Mouse (Mus musculus): ENCODE results near the gene Rin3. TPM values are rescaled to one million over a fixed set of nuclear protein-coding genes. Genes with fewer than 3 reads are reported as not detected.

Rin3 gene
- polyA plus RNA-seq, 1 experiment from 2014 or later: 9.3 TPM

DNA sequence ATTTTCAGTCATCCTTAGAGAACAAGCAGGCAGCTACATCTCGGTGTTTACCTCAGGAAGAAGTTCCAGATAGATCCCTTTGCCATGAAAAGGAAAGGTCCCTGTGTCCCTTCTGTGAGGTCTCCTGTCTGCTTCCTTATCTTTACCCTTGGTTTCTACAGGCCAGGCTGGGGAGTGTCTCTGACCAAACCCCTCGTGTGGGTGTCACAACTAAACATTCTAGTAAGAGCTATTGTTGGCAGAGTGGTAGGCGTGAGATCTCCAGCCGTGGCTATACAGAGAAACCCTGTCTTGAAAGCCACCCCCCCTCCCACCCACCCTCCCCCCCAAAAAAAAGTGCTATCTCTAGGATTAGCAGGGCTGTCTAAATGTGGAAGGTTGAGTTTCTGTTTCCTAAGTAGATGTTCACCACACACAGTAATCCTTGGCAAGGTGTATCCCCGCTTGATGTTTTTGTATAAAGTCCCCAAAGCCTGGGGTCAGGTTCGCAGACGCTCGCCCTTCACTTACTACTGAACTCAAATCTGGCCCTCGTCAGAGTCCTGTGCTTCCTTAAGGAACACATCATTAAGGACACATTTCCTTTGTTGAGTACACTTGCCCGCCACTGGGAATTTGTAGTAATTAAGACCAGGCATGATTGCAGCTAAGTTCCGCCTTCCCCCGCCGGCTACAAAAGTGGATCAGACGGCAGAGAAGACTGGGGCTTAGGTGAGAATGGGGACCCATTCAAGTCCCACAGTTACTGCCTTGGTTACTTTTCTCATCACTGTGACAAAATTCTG lies 62.4 kb downstream of the Rin3 start:
- H3K4me1 ChIP-seq: 0 out of 2 replicates have a peak, but pooled peaks cover 2% of the 10 kb centered on the region
- H3K27me3 ChIP-seq: no peaks in the 10 kb centered on the region
- no peak overlapping the region for H3K9ac ChIP-seq
- ATAC-seq (ENCODE audit: insufficient number of reproducible peaks, low FRiP score, low TSS enrichment, low read depth): no peak
- WGBS: 36% methylated on average over 14 of the region's 14 CpGs
- H3K27ac ChIP-seq: no peak overlapping the region
- H3K36me3 ChIP-seq: no peaks in the 10 kb centered on the region
- H3K4me2 ChIP-seq: no peak overlapping the region
- no peaks in the 10 kb centered on the region for H3K9me3 ChIP-seq
- no peak overlapping the region for H3K4me3 ChIP-seq

DNA sequence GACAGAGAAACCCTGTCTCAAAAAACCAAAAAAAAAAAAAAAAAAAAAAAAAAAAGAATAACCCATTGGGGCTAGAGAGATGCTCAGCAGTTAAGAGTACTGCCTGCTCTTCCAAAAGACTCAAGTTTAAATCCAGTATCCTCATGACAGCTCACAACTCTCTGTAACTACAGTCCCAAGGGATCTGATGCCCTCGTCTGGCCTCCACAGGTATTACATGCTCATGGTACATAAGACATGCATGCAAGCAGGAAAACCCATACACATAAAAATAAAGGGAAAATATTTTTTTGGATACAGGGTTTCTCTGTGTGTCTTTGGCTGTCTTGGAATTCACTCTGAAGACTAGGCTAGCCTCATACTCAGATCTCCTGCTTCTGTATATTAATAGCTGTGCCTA lies 63.7 kb downstream of the Rin3 start:
- Histone ChIP-seq H3K4me2 (no peak overlapping the region), H3K27ac (no peak overlapping the region), H3K36me3 (no peaks in the 10 kb centered on the region), H3K27me3 (no peaks in the 10 kb centered on the region), H3K9me3 (no peaks in the 10 kb centered on the region), H3K4me1 (0 out of 2 replicates have a peak, but pooled peaks cover 2% of the 10 kb centered on the region), H3K9ac (no peak overlapping the region), H3K4me3 (no peak overlapping the region)
- ATAC-seq (ENCODE audit: insufficient number of reproducible peaks, low FRiP score, low TSS enrichment, low read depth): no peak
- WGBS: 17% methylated on average over 1 of the region's 1 CpGs

DNA sequence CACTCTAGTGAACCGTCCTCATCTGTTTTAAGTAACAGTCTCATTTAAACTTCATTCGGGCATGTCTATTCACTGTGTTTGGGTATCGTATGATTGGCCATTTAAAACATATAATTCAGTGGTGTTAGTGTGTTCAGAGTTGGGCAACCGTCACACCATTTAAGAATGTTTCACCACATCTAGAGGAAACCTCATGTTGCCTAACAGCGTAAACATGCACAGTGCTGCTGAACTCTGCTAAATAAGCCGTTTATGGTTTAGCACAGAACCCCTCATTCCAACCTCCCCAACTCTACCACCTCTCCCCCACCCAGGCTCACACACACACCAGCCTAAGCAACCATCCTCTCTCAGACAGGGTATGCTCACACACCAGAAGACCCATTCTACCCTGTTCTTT lies 65.6 kb downstream of the Rin3 start:
- no peak for ATAC-seq (ENCODE audit: insufficient number of reproducible peaks, low FRiP score, low TSS enrichment, low read depth)
- H3K27ac ChIP-seq: no peak overlapping the region
- no peaks in the 10 kb centered on the region for H3K27me3 ChIP-seq
- no peaks in the 10 kb centered on the region for H3K9me3 ChIP-seq
- WGBS: 78% methylated on average over 6 of the region's 6 CpGs
- H3K4me1 ChIP-seq: 0 out of 2 replicates have a peak, but pooled peaks cover 2% of the 10 kb centered on the region
- no peak overlapping the region for H3K4me3 ChIP-seq
- peaks cover 4% of the 10 kb centered on the region for H3K36me3 ChIP-seq
- H3K9ac ChIP-seq: no peak overlapping the region
- H3K4me2 ChIP-seq: no peak overlapping the region

DNA sequence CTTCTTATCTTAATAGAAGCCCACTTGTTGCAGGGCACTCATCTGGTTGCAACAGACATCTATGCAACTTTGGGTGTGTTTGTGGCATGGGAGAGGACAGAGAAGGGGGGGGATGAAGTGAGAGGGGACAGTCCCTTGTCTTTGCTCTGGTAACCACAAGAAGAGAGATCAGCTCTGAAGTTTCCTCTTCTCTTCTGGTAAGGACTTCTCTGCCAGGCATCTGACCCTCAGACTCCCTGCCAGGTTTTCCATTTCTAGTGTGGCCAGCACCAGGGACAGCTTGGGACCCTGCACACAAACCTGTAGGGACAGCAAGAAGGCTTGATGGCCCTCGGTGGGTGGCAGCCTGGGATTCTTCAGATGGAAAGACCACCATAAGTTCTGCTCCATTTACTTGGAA lies 68.1 kb downstream of the Rin3 start:
- 85% methylated on average over 1 of the region's 1 CpGs for WGBS
- no peak overlapping the region for H3K4me2 ChIP-seq
- ATAC-seq (ENCODE audit: insufficient number of reproducible peaks, low FRiP score, low TSS enrichment, low read depth): no peak
- no peaks in the 10 kb centered on the region for H3K27me3 ChIP-seq
- H3K36me3 ChIP-seq: peaks cover 10% of the 10 kb centered on the region
- H3K9me3 ChIP-seq: no peaks in the 10 kb centered on the region
- no peak overlapping the region for H3K4me3 ChIP-seq
- H3K4me1 ChIP-seq: no peaks in the 10 kb centered on the region
- no peak overlapping the region for H3K27ac ChIP-seq
- no peak overlapping the region for H3K9ac ChIP-seq

DNA sequence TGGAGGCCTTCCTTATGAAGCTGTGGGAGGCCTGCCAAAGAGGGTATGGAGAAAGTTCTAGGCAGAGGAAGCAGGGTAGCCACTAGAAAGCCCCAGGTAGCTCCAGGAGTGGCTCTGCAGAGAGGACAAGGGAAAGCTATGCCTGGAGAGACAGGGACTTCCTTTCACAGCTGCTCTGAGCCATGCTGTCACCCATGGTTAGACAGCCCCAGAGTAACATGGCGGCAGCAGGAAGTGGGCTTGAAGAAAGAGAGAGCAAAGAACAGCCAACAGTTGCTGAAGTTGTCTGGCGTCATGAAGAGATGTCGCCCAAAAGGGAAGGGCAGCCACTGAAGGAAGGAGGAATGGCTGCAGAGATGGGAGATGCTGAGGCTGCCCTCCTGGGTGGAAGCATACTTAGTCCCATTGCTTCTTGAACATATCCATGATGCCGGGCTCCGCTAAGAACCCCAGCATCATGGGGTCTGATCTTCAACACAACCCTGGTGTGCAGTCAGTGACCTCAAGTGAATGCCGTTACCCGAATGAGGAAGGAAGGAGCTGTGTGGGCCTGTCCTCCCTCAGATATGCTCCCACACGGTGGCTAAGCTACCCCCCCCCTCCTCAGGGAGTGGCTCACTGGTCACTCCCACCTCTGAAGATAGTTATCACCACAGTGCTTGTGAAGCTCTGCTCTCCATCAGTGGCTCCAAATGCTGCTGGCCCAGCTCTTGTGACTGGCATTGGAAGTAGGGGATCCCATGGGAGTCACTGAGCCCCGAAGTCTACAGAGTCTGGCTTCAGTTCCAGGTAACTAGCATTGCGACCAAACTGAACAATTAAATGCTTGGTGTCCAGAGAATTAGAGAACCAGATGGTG lies 71.5 kb downstream of the Rin3 start:
- H3K4me2 ChIP-seq: no peak overlapping the region
- H3K27me3 ChIP-seq: no peaks in the 10 kb centered on the region
- no peak overlapping the region for H3K27ac ChIP-seq
- no peaks in the 10 kb centered on the region for H3K9me3 ChIP-seq
- H3K4me1 ChIP-seq: no peaks in the 10 kb centered on the region
- ATAC-seq (ENCODE audit: insufficient number of reproducible peaks, low FRiP score, low TSS enrichment, low read depth): no peak
- H3K9ac ChIP-seq: no peak overlapping the region
- peaks cover 24% of the 10 kb centered on the region for H3K36me3 ChIP-seq
- H3K4me3 ChIP-seq: no peak overlapping the region
- WGBS: 81% methylated on average over 10 of the region's 10 CpGs

DNA sequence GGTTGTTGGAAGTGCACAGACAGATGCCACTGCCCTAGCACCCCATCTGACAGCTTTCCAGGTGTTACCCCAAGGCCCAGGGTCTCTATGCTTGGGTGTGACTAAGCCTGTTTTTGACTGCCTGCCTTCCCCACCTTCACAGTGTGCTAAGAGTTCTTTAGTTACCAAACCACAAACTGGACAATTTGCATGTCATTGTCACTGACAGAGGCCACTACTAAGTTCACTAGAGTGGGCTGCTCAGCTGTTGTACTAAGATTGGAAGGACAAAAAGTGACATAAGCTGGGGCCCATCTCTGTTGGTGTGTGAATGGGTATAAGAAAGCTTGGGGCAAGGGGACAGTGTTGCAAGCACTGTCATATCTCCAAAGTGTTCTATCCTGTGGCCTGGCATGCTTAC lies 72.9 kb downstream of the Rin3 start:
- ATAC-seq (ENCODE audit: insufficient number of reproducible peaks, low FRiP score, low TSS enrichment, low read depth): no peak
- Histone ChIP-seq H3K4me2 (no peak overlapping the region), H3K27ac (no peak overlapping the region), H3K27me3 (no peaks in the 10 kb centered on the region), H3K9me3 (no peaks in the 10 kb centered on the region), H3K36me3 (peaks cover 34% of the 10 kb centered on the region), H3K9ac (no peak overlapping the region), H3K4me3 (no peak overlapping the region), H3K4me1 (no peaks in the 10 kb centered on the region)

DNA sequence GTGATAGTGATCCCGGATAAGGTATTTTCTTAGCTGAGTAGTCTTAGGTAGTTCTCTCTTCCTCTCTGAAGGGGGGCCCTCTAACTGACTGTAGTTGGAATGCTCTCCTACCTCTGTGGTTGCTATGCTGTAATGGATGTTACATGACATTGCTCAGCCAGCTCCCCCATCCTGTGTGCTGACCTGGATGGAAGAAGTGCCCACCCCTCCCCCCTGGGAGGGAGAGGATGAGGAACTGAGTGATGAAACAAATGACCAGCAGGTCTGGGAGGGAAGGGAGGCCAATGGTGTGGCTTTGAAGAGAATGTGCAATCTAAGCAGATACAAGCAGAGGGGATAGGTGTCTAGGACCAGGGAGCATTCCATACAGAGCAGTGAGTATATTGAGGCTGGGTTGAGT lies 73.9 kb downstream of the Rin3 start:
- no peak overlapping the region for H3K9ac ChIP-seq
- no peak overlapping the region for H3K4me2 ChIP-seq
- H3K4me1 ChIP-seq: peaks cover 2% of the 10 kb centered on the region; the same call in 1 of the 2 replicates
- H3K27me3 ChIP-seq: no peaks in the 10 kb centered on the region
- H3K27ac ChIP-seq: no peak overlapping the region
- ATAC-seq (ENCODE audit: insufficient number of reproducible peaks, low FRiP score, low TSS enrichment, low read depth): no peak
- H3K4me3 ChIP-seq: no peak overlapping the region
- peaks cover 43% of the 10 kb centered on the region for H3K36me3 ChIP-seq
- H3K9me3 ChIP-seq: no peaks in the 10 kb centered on the region
- WGBS: 95% methylated on average over 1 of the region's 1 CpGs

DNA sequence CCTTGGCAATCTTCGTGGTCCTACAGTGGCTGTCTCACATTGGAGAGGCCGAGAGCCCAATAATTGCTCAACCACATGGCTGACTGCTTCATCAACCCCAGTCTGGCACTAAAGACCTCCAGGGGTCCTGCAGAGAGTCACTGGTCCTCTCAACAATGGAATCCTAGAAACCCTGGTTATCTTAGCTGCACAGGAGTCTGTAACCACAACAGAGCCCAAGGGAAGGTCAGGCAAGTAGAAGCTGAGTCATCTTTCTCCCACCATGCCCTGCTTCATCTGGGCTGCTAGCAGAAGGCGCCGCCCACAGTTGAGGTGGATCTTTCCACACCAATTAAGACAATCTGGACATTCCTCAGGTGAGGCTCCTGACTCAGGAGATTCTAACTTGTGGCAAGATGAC lies 76.5 kb downstream of the Rin3 start:
- Histone ChIP-seq H3K9ac (no peak overlapping the region), H3K27ac (no peak overlapping the region), H3K9me3 (no peaks in the 10 kb centered on the region), H3K36me3 (peaks cover 53% of the 10 kb centered on the region), H3K4me1 (peaks cover 2% of the 10 kb centered on the region; the same call in 1 of the 2 replicates), H3K4me2 (no peak overlapping the region), H3K27me3 (no peaks in the 10 kb centered on the region), H3K4me3 (no peak overlapping the region)
- WGBS: 94% methylated on average over 4 of the region's 4 CpGs
- ATAC-seq (ENCODE audit: insufficient number of reproducible peaks, low FRiP score, low TSS enrichment, low read depth): no peak

DNA sequence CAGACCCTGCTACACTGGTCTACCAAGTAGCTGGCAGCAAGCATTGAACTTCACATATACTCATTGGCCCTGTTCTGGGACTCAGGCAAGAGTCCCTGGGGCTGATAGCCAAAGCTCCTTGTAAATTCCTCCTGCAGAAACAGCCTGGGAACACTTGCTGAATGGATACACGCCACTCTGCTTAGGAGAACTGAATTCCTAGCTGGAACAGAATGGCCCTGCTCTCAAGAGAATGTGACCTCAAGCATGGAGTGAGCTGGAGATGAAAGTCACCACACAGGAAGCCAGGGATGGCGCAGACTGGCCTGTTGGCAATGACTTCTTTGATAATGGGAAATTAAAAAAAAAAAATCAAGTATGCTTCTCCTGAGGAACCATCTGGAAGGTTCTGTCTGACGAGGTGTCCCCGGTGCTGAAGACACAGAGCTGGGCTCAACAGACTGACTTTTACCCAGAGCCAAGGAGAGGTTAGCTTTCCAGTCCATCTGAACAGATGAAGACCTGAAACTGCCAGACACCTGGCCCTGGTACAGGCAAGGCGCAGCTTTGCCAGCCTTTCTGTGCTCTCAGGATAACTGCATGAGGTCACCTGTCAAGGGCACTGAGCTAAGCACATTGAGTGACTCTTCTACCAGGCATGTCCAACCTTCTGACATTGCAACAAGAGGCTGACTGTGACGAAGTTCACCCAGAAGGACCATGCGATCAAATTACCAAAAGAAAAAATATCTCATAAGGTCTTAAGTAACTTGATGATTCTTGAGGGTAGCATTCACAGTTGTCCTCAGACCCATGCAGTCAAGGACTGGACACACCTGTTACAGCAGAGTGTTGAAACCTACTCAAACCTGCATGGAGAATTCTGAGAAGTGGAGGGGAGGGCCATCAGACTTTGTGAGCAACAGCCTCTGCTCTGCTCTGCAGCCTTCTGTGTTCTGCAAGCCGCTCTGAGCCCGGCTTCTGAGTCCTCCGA lies 78.6 kb downstream of the Rin3 start:
- no peak for ATAC-seq (ENCODE audit: insufficient number of reproducible peaks, low FRiP score, low TSS enrichment, low read depth)
- 87% methylated on average over 10 of the region's 10 CpGs for WGBS
- Histone ChIP-seq H3K36me3 (peaks cover 52% of the 10 kb centered on the region), H3K27ac (no peak overlapping the region), H3K4me3 (no peak overlapping the region), H3K4me1 (peaks cover 2% of the 10 kb centered on the region; the same call in 1 of the 2 replicates), H3K4me2 (no peak overlapping the region), H3K9ac (no peak overlapping the region), H3K9me3 (no peaks in the 10 kb centered on the region), H3K27me3 (no peaks in the 10 kb centered on the region)

DNA sequence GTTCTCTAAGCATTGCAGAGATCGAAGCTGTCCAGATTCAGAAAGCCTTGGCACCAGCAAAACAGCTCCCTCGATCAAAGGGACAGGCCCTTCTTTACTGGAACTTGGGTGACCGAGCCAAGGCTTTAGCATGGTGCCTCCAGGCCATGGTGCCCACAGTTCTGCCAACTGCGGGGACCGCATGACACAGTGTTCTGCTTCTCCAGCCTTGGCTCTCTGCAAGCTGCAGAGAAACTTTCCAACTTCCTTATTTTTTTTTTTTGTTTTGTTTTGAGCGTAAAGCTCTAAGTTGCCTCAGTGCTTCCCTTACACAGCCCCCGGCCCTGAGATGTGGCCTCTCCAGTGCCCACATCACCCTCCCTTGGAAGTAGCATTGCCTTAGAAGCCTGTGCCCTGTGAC lies 82.2 kb downstream of the Rin3 start:
- Histone ChIP-seq H3K4me2 (no peak overlapping the region), H3K27me3 (no peaks in the 10 kb centered on the region), H3K9me3 (no peaks in the 10 kb centered on the region), H3K27ac (no peak overlapping the region), H3K4me1 (peaks cover 12% of the 10 kb centered on the region), H3K9ac (no peak overlapping the region), H3K36me3 (peaks cover 50% of the 10 kb centered on the region), H3K4me3 (no peak overlapping the region)
- ATAC-seq (ENCODE audit: insufficient number of reproducible peaks, low FRiP score, low TSS enrichment, low read depth): no peak
- 86% methylated on average over 7 of the region's 7 CpGs for WGBS

DNA sequence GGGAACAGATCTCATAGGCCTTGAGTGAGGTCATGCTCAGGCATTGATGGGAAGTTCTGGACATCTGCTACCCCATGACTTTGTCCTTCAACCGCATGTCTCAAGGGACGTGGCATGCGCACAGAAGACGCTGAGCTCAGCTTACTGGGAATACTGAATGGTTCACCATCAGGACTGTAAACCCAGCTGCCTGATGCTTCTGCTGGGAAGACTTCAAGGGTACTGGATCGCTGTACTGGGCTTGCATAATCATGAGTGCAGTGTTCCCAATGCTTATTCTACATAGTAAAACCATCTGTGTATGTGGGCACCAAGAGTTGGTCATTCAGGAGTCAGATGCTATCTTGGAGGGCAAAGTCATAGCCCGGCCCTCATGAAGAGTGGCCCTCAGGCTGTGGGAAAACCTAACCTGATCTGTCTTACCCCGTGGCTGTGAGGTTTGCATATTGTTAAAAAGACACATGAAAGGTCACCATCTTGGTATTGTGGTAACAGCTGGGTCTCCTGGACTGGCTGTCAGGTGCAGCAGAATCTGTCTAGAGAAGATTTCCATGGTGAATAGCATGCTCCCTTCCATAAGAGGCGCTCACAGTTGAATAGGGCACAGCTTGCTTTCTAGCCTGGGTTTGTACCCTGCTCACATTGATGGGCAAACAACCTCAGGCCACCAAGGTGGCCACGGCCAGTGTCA lies 83.4 kb downstream of the Rin3 start:
- Histone ChIP-seq H3K4me3 (no peak overlapping the region), H3K9ac (no peak overlapping the region), H3K4me2 (no peak overlapping the region), H3K27me3 (no peaks in the 10 kb centered on the region), H3K9me3 (no peaks in the 10 kb centered on the region), H3K36me3 (peaks cover 42% of the 10 kb centered on the region), H3K4me1 (peaks cover 10% of the 10 kb centered on the region), H3K27ac (no peak overlapping the region)
- WGBS: 88% methylated on average over 9 of the region's 9 CpGs
- ATAC-seq (ENCODE audit: insufficient number of reproducible peaks, low FRiP score, low TSS enrichment, low read depth): no peak

All from limb, embryonic 15.5 days (tissue).